Mouse (Mus musculus) embryonic facial prominence, embryonic 13.5 days (tissue): ENCODE data around the gene Gtf3c5. TPM values are rescaled to one million over a fixed set of nuclear protein-coding genes. Genes with fewer than 3 reads are reported as not detected.

ENCODE experiments used
- ATAC-seq: fragments of 200-750 bp; cut with Nextera tagmentation; 2 replicates; pipeline ENCODE4 v1.8.0; 2017; ENCODE audit warnings: low read depth; ENCODE audit not compliant: insufficient number of reproducible peaks, insufficient read depth, low FRiP score, low TSS enrichment
- H3K27ac ChIP-seq: fragments of 300-500 bp; sonication (generic); 2 replicates; pipeline ENCODE4 v1.5.1; 2015; ENCODE audit warnings: moderate library complexity, mild to moderate bottlenecking, inconsistent platforms
- H3K27me3 ChIP-seq: fragments of 300-500 bp; sonication (generic); 2 replicates; pipeline ENCODE4 v1.6.1; 2015; ENCODE audit warnings: mild to moderate bottlenecking, inconsistent platforms
- H3K36me3 ChIP-seq: fragments of 300-500 bp; sonication (generic); 2 replicates; pipeline ENCODE4 v1.6.1; 2015; ENCODE audit warnings: mild to moderate bottlenecking, inconsistent platforms
- H3K4me1 ChIP-seq: fragments of 300-500 bp; sonication (generic); 2 replicates; pipeline ENCODE4 v1.6.1; 2015; ENCODE audit warnings: inconsistent platforms
- H3K4me2 ChIP-seq: fragments of 300-500 bp; sonication (generic); 2 replicates; pipeline ENCODE4 v1.6.1; 2015; ENCODE audit warnings: moderate library complexity, mild to moderate bottlenecking, inconsistent platforms
- H3K4me3 ChIP-seq: fragments of 300-500 bp; sonication (generic); 2 replicates; pipeline ENCODE4 v1.5.1; 2015; ENCODE audit warnings: mild to moderate bottlenecking, inconsistent platforms
- H3K9ac ChIP-seq: fragments of 300-500 bp; sonication (generic); 2 replicates; pipeline ENCODE4 v1.6.1; 2015; ENCODE audit warnings: mild to moderate bottlenecking, inconsistent platforms
- H3K9me3 ChIP-seq: fragments of 300-500 bp; sonication (generic); 2 replicates; pipeline ENCODE4 v1.6.1; 2016; ENCODE audit warnings: inconsistent platforms
- WGBS: fragments of 180-500 bp; shearing (Covaris S2); methylation state at CpG from one replicate; pipeline ENCODE4 v1.1.7; 2015; ENCODE audit warnings: mixed read lengths; 5-methylcytosine and 5-hydroxymethylcytosine counted together
- microRNA-seq: library from miRNA; unstranded; fragments of <30 nt; microRNA quantifications from one replicate; pipeline ENCODE4, GENCODE M21; 2016
- polyA plus RNA-seq: library from polyadenylated mRNA; unstranded; fragments of >200 nt; fragmentation: Nextera tagmentation; extraction: Ambion mirVana; gene quantifications from 2 replicates; pipeline ENCODE4 v1.2.1, GENCODE M21; 2015

Gene Gtf3c5
- polyA plus RNA-seq, 1 experiment from 2014 or later = 51.6 TPM

DNA sequence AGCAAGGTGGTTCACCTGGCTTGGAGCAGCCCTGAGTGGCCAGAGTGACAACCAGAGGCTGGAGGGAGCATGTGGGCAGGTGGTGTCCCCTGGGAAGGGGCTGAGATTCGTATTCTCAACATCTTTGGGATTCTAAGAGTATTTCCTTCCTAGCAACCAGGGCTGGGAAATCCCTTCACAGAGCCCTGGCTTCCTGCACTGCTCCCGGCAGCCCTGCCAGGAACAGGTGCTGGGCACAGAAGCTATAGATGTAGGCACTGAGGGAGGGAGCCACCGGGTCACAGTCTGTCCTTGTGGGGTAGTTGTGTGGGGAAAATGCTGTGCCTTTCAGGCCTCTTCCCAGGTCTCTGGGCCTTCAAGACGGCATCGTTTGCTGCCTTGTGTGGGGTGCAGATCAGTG lies 63.0 kb downstream of the Gtf3c5 start:
- Histone ChIP-seq H3K4me1 (peaks cover 59% of the 10 kb centered on the region), H3K4me2 (no peak overlapping the region), H3K36me3 (peaks cover 13% of the 10 kb centered on the region; the same call in 1 of the 2 replicates), H3K9me3 (no peaks in the 10 kb centered on the region), H3K27me3 (no peaks in the 10 kb centered on the region), H3K27ac (no peak overlapping the region), H3K9ac (no peak overlapping the region), H3K4me3 (no peak overlapping the region)
- WGBS = 75% methylated on average over 5 of the region's 5 CpGs
- no peak for ATAC-seq

DNA sequence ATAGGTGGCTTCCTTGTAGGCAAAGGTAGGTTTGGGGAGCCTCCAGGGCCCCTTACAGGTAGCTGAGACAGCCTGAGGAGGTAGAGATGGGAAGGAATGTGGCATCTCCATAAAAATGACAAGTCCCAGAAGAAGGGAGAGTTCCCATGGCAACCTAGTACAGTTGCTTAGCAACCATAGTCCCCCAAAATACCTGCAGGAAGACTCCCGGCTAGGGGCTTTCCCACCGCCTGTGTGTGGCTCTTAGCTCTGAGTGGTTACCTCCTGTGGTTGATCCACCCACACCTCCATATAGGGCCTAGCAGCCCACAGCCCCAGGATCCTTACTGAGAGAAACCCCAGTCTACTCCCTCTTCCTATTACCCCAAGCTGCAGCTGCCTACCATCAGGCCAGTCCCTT lies 65.3 kb downstream of the Gtf3c5 start:
- H3K9me3 ChIP-seq = no peaks in the 10 kb centered on the region
- no peaks in the 10 kb centered on the region for H3K27me3 ChIP-seq
- H3K27ac ChIP-seq = no peak overlapping the region
- ATAC-seq = no peak
- peak overlapping the region; percentile 27; the same call in 1 of the 2 replicates for H3K9ac ChIP-seq
- peaks cover 55% of the 10 kb centered on the region for H3K4me1 ChIP-seq
- H3K4me3 ChIP-seq = no peak overlapping the region
- H3K36me3 ChIP-seq = peaks cover 13% of the 10 kb centered on the region; the same call in 1 of the 2 replicates
- 26% methylated on average over 2 of the region's 2 CpGs for WGBS
- no peak overlapping the region for H3K4me2 ChIP-seq

DNA sequence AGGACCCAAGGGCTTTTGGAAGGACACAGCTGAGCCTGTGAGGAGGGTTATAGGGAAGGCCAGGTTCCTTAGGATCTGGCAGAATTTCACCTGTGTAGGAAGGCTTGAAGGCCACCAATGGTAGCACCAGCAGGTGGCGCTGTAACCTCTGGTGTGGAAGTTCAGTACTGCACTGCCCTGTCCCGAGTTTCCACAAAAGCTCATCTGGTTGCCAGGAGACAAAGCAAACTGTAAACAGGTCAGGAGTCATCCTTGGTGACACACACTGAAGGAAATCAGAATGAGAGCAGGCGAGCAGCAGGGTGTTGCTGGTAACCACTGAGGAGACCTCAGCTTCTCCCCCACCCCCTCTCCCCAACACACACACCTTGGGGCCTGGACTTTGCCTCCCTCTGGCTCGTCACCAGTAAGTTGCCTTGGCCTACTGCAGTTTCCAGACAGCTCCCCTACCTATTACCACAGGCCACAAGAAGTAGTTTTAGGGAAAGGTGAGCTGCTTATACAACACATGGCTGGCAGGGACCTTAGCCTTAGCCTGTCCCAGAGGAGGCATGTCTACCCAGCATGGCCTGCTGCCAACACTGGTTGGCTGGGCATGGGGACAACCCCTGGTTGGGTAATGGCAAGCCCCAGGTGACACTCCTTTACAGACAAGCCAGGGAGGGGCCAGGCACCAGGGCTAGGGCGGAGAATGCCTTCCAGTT lies 66.2 kb downstream of the Gtf3c5 start:
- Histone ChIP-seq H3K9me3 (no peaks in the 10 kb centered on the region), H3K4me1 (peaks cover 53% of the 10 kb centered on the region), H3K27me3 (no peaks in the 10 kb centered on the region), H3K27ac (no peak overlapping the region; the same call in 1 of the 2 replicates), H3K9ac (no peak overlapping the region), H3K4me2 (no peak overlapping the region), H3K4me3 (no peak overlapping the region), H3K36me3 (peaks cover 9% of the 10 kb centered on the region; the same call in 1 of the 2 replicates)
- ATAC-seq = no peak
- WGBS = 41% methylated on average over 5 of the region's 5 CpGs

Small RNAs within 50 kb of the gene (microRNA-seq; reads per million reads assigned to microRNA genes)
- not detected for gene Gm22824

Other genes starting within 250 kb of the Gtf3c5 start
- gene Ppp1r26, start 137.0 kb downstream of the Gtf3c5 start, polyA plus RNA-seq = 7.5 TPM in 2 replicates
- gene 1700007K13Rik, start 117.4 kb downstream of the Gtf3c5 start, polyA plus RNA-seq = 0.91 and 1.7 TPM in 2 replicates
- gene Mrps2, start 115.7 kb downstream of the Gtf3c5 start, polyA plus RNA-seq = 57.4 and 61.5 TPM in 2 replicates
- gene Gbgt1, start 86.9 kb downstream of the Gtf3c5 start, polyA plus RNA-seq = 0.35 and 0.58 TPM in 2 replicates
- gene Gm10134, start 77.7 kb downstream of the Gtf3c5 start, polyA plus RNA-seq = 1.4 TPM in 1 of 2 replicates, not detected in the other
- gene Ralgds, start 70.6 kb downstream of the Gtf3c5 start, polyA plus RNA-seq = 56.9 and 61.3 TPM in 2 replicates
- gene Cel, start 20.3 kb downstream of the Gtf3c5 start, polyA plus RNA-seq = 0.17 TPM in 1 of 2 replicates, not detected in the other
- 0.77 and 0.84 TPM in 2 replicates for gene Gfi1b, start 38.2 kb upstream of the Gtf3c5 start, polyA plus RNA-seq
- gene Tsc1, start 57.5 kb upstream of the Gtf3c5 start, polyA plus RNA-seq = 23.7 and 23.9 TPM in 2 replicates
- 0.89 and 1.1 TPM in 2 replicates for gene Spaca9, start 116.0 kb upstream of the Gtf3c5 start, polyA plus RNA-seq
- gene Ak8, start 116.4 kb upstream of the Gtf3c5 start, polyA plus RNA-seq = 0.77 and 0.90 TPM in 2 replicates